Mouse (Mus musculus) stomach, embryonic 16.5 days (tissue): Measurements from ENCODE around the gene Pcdh7. TPM values are rescaled to one million over a fixed set of nuclear protein-coding genes. Genes with fewer than 3 reads are reported as not detected.

Experiments
- ATAC-seq: fragments of 200-750 bp; cut with Nextera tagmentation; 2 replicates; pipeline ENCODE4 v1.8.0; 2017; ENCODE audit warnings: moderate number of reproducible peaks, moderate TSS enrichment; ENCODE audit not compliant: insufficient read depth, low FRiP score
- H3K27ac ChIP-seq: fragments of 300-500 bp; sonication (generic); 2 replicates; pipeline ENCODE4 v1.5.1; 2014; ENCODE audit warnings: low read length
- H3K27me3 ChIP-seq: fragments of 300-500 bp; sonication (generic); 2 replicates; pipeline ENCODE4 v1.6.1; 2014; ENCODE audit warnings: low read length, control low read depth, mixed read lengths; ENCODE audit not compliant: control insufficient read depth, insufficient read depth
- H3K36me3 ChIP-seq: fragments of 300-500 bp; sonication (generic); 2 replicates; pipeline ENCODE4 v1.6.1; 2014; ENCODE audit warnings: low read length; ENCODE audit not compliant: control insufficient read depth, insufficient read depth
- H3K4me1 ChIP-seq: fragments of 300-500 bp; sonication (generic); 2 replicates; pipeline ENCODE4 v1.6.1; 2014; ENCODE audit warnings: low read length, control low read depth, mixed read lengths; ENCODE audit not compliant: control insufficient read depth, insufficient read depth
- H3K4me2 ChIP-seq: fragments of 300-500 bp; sonication (generic); 2 replicates; pipeline ENCODE4 v1.6.1; 2014; ENCODE audit warnings: low read depth, low read length, mixed read lengths
- H3K4me3 ChIP-seq: fragments of 300-500 bp; sonication (generic); replicated peaks from 2 replicates; pipeline ENCODE4 v1.5.1; 2014; ENCODE audit warnings: mild to moderate bottlenecking, low read length
- H3K9ac ChIP-seq: fragments of 300-500 bp; sonication (generic); 2 replicates; pipeline ENCODE4 v1.6.1; 2014; ENCODE audit warnings: low read length
- H3K9me3 ChIP-seq: fragments of 300-500 bp; sonication (generic); replicated peaks from 2 replicates; pipeline ENCODE4 v1.6.1; 2016; ENCODE audit warnings: low read length, control low read depth; ENCODE audit not compliant: control insufficient read depth
- WGBS: fragments of 180-500 bp; shearing (Covaris S2); extraction: QIAGEN DNeasy Blood & Tissue Kit; methylation state at CpG from one replicate; pipeline ENCODE4 v1.1.7; 2014; 5-methylcytosine and 5-hydroxymethylcytosine counted together
- polyA plus RNA-seq: library from polyadenylated mRNA; unstranded; fragments of >200 nt; fragmentation: Nextera tagmentation; extraction: Ambion mirVana; gene quantifications from 2 replicates; pipeline ENCODE4 v1.2.1, GENCODE M21; 2015

Gene Pcdh7
- polyA plus RNA-seq, 1 experiment from 2014 or later, result 9.1 TPM

- 22% methylated on average over 6 of the region's 6 CpGs for WGBS
- Histone ChIP-seq H3K4me1 (0 out of 2 replicates have a peak, but pooled peaks cover 3% of the 10 kb centered on the region), H3K9ac (no peak overlapping the region), H3K4me2 (no peak overlapping the region), H3K9me3 (no peaks in the 10 kb centered on the region), H3K27me3 (no peaks in the 10 kb centered on the region), H3K36me3 (no peaks in the 10 kb centered on the region), H3K27ac (no peak overlapping the region), H3K4me3 (no peak overlapping the region)
- no peak for ATAC-seq
Observed at GRCm38 (mm10) chr5:57742924-57743323, 25.2 kb downstream of the Pcdh7 start.

DNA sequence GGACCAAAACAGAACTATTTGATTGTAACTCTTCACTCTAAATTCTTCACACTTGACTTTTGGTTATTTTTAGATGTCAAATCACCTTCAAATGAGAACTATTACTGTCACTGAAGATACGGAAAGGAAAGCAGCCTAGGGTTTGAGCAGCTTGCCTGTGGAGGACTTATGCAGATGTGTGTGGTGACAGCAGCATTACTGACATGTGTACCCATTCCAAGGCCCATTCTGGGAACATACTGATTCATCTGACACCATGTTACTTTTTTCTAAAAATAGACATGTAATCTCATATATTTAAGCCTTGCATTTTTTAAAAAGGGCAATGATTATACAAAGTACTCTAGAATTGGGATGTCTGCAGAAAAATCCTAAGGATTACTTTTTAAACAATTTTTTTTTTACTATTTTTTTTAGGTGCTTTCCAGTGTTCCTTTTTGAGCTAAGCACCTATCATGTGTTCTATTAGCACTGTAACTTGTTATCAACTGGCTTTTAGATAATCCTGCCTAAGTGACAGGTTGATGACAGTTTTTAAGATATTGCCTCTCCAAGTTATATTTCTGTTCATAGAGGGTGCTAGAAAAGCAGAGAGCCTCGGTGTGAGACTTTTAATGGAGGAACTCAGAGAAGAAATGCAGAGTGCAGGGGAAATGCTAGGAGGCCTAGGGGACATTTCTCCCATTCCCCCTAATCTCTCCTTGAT, 26.3 kb downstream of the Pcdh7 start:
- Histone ChIP-seq H3K27ac (no peak overlapping the region), H3K4me1 (0 out of 2 replicates have a peak, but pooled peaks cover 3% of the 10 kb centered on the region), H3K36me3 (no peaks in the 10 kb centered on the region), H3K4me3 (no peak overlapping the region), H3K27me3 (no peaks in the 10 kb centered on the region), H3K4me2 (no peak overlapping the region), H3K9ac (no peak overlapping the region), H3K9me3 (no peaks in the 10 kb centered on the region)
- WGBS, result 62% methylated on average over 2 of the region's 2 CpGs
- no peak for ATAC-seq

- Histone ChIP-seq H3K36me3 (no peaks in the 10 kb centered on the region), H3K9ac (no peak overlapping the region), H3K4me1 (0 out of 2 replicates have a peak, but pooled peaks cover 3% of the 10 kb centered on the region), H3K27ac (no peak overlapping the region), H3K9me3 (no peaks in the 10 kb centered on the region), H3K4me3 (no peak overlapping the region), H3K27me3 (no peaks in the 10 kb centered on the region), H3K4me2 (no peak overlapping the region)
- ATAC-seq, result no peak
- 61% methylated on average over 1 of the region's 1 CpGs for WGBS
Observed at GRCm38 (mm10) chr5:57745879-57746278, 28.1 kb downstream of the Pcdh7 start.

DNA sequence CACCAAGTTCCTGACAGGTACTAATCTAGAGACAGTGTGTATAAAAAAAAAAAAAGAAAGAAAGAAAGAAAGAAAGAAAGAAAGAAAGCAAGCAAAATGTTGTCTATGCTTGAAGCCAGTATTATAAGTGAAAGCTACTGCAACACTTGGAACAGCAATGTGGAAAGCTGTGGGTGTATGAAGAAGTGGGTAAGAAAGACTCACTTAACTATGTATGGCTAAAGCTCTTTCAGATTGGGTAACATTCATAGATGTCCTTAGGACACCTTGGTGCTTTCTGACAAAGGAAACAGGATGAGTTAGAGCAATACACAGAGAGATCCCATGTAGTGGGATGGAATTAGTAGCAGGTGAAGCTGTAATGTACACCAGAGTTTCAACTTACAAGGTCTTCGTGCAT, 32.6 kb downstream of the Pcdh7 start:
- WGBS, result 72% methylated on average over 1 of the region's 1 CpGs
- no peak overlapping the region for H3K4me3 ChIP-seq

GRCm38 (mm10) chr5:57755791-57756190, 38.0 kb downstream of the Pcdh7 start:
- no peak overlapping the region for H3K4me2 ChIP-seq
- H3K9me3 ChIP-seq, result no peaks in the 10 kb centered on the region
- 9% methylated on average over 1 of the region's 1 CpGs for WGBS
- no peak overlapping the region for H3K27ac ChIP-seq
- ATAC-seq, result no peak
- no peaks in the 10 kb centered on the region for H3K27me3 ChIP-seq
- no peak overlapping the region for H3K9ac ChIP-seq
- H3K4me1 ChIP-seq, result no peaks in the 10 kb centered on the region
- no peak overlapping the region for H3K4me3 ChIP-seq
- H3K36me3 ChIP-seq, result no peaks in the 10 kb centered on the region

More for the DNA sequence above, 32.6 kb downstream of the Pcdh7 start:
- no peaks in the 10 kb centered on the region for H3K4me1 ChIP-seq
- H3K9me3 ChIP-seq, result no peaks in the 10 kb centered on the region
- H3K27ac ChIP-seq, result no peak overlapping the region
- H3K9ac ChIP-seq, result no peak overlapping the region
- no peaks in the 10 kb centered on the region for H3K27me3 ChIP-seq
- H3K36me3 ChIP-seq, result no peaks in the 10 kb centered on the region
- no peak for ATAC-seq
- H3K4me2 ChIP-seq, result no peak overlapping the region

DNA sequence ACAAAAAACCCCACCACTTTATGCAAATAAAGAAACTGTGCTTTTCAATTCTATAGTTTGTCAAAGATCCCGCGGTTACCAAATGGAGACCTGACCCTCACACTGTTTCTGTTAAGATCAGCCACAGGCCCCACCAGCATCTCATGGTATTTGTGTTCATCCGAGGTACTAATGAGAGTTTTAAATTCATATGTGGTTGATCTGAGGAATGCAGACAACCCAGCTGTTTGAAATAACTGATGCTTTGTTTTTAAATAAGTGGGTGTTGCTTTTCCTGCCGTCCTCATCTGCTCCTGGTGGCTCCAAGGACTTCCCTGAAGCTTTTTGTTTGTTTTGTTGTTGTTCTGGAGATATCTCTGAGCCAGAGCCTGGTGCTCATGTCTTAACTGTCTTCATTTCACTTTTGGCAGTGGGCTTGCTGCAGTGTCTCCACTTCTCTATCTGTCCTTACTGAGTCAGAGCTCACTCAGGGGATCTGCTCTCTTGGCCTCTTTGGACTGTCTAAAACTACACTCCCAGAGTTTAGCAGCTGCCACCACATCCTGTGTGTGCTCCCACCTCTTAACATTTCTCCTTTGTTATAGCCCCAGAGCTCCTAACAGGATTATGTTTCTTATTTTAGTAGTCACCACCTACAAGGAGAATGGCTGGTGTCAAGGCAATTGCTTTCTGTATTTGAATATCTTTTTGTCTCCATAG, 39.1 kb downstream of the Pcdh7 start:
- H3K4me1 ChIP-seq, result no peaks in the 10 kb centered on the region
- H3K36me3 ChIP-seq, result no peaks in the 10 kb centered on the region
- 42% methylated on average over 4 of the region's 4 CpGs for WGBS
- no peak overlapping the region for H3K4me3 ChIP-seq
- no peaks in the 10 kb centered on the region for H3K27me3 ChIP-seq
- no peak overlapping the region for H3K27ac ChIP-seq
- no peak for ATAC-seq
- no peaks in the 10 kb centered on the region for H3K9me3 ChIP-seq
- H3K4me2 ChIP-seq, result no peak overlapping the region
- H3K9ac ChIP-seq, result no peak overlapping the region

GRCm38 (mm10) chr5:57757436-57757898, 39.7 kb downstream of the Pcdh7 start:
- Histone ChIP-seq H3K4me1 (no peaks in the 10 kb centered on the region), H3K9me3 (no peaks in the 10 kb centered on the region), H3K4me2 (no peak overlapping the region), H3K9ac (no peak overlapping the region), H3K27ac (no peak overlapping the region), H3K4me3 (no peak overlapping the region), H3K36me3 (no peaks in the 10 kb centered on the region), H3K27me3 (no peaks in the 10 kb centered on the region)
- WGBS, result 38% methylated on average over 4 of the region's 4 CpGs
- no peak for ATAC-seq

DNA sequence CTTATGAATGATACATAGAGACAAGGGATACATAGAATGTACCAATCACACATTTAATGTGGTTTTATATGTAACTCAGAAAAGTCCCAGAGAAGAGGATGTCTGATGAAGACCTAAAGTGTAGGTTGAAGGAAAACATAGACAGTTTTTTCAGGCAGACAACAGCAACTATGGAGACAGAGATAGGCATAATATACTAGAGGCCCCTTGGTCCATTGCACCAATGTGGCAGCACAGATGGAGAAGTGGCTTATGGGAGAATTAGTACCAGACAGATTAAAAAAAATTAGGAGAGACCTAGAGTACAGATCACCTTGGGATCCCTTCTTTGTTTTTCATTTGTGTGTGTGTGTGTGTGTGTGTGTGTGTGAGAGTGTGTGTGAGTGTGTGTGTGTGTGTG, 41.2 kb downstream of the Pcdh7 start:
- H3K36me3 ChIP-seq, result no peaks in the 10 kb centered on the region
- no peaks in the 10 kb centered on the region for H3K9me3 ChIP-seq
- H3K4me3 ChIP-seq, result no peak overlapping the region
- H3K4me1 ChIP-seq, result no peaks in the 10 kb centered on the region
- H3K27ac ChIP-seq, result no peak overlapping the region
- no peak for ATAC-seq
- no peaks in the 10 kb centered on the region for H3K27me3 ChIP-seq
- H3K4me2 ChIP-seq, result no peak overlapping the region
- no peak overlapping the region for H3K9ac ChIP-seq
